Mouse (Mus musculus): ENCODE measurements around the gene Lcmt1.

Gene Lcmt1

GRCm38 (mm10) chr7:123461316-123461715 is 91.7 kb downstream of the Lcmt1 start:
- no peak for DNase-seq

- DNase-seq = peak; percentile 44 to 53
Observed at GRCm38 (mm10) chr7:123462070-123462501, 92.5 kb downstream of the Lcmt1 start, which contains the start of gene Aqp8. Gene Aqp8, plus strand, starts transcription at chr7:123462291.

GRCm38 (mm10) chr7:123463569-123463968 is 94.0 kb downstream of the Lcmt1 start:
- DNase-seq = peak; percentile 17 to 18

- DNase-seq = peak; percentile 93 to 94
Observed at GRCm38 (mm10) chr7:123465692-123466387, 96.3 kb downstream of the Lcmt1 start.

- DNase-seq = peak; percentile 79 to 81
Observed at GRCm38 (mm10) chr7:123467961-123468360, 98.4 kb downstream of the Lcmt1 start.

All from cerebellum, postnatal 14 days (tissue).